Mouse (Mus musculus): ENCODE measurements at regions not wholly inside any gene's neighbourhood (a gene's known extent, or its start where the extent isn't known, plus 50 kb on each side); places are given as distances from the start of the nearest gene placed in this dataset.
"Not testable (repeated sequence)": the region's sequence is repeated elsewhere in the genome, so short reads cannot be mapped to it uniquely, and the experiment has no call there.

- no peak for DNase-seq
Observed at GRCm38 (mm10) chr3:81750164-81750563, 182.2 kb upstream of the Ctso start.

DNA sequence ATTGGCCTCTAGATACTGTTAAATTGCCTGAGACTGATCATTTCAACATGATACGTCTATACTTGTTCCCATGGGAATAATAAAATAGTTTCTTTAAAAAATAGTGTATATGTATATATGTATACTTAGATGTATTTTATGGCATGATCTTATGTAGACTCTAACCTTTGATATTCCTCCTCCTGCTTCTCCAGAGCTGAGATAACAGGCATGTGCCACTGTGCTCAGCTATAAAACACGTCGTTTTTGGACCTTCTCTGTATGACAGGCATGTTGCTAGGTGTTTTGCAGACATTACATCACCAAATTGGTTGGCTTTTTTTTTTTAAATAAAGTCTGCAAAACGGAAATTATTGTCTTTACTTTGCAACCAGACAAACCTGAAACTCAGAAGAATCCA is 179.4 kb upstream of the Ctso start:
- DNase-seq: no peak

DNA sequence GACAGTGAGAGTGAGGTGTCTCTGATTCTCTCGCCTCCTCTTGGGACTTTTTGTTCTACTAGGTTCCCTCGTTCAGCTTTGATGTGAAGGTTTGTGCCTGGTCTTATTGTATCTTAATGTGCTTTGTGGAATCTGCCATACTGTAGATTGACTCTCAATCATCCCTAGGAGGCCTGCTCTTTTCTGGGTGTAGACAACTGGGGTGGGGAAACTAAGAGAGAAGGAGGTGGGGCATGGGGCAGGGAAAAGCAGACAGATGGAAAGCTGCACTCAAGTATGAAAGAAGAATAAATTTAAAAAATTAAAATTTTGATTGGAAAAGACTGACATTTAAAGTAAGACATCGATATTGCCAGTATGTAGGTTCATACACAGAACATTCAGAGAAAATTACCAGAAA is 172.0 kb upstream of the Ctso start:
- no peak for DNase-seq

GRCm38 (mm10) chr3:81760914-81761313 is 171.5 kb upstream of the Ctso start:
- DNase-seq: no peak

DNA sequence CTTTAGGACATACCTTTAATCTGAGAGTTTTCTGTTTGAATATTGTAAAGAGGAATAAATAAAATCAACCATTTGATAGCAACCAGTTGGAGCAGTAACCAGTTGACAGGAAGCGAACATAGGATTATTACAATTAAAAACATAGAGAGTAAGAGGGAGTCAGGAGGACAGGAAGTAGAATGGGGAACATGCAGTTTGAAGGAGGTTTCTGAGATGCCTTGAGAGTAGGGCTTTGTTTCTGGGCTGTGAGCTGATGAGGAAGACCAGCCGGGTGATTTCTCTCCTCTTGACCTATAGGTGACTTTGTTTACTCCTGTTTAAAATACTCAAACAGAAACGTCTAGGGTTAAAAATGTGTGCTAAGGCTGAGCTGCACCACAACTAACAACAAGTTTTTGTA is 160.6 kb upstream of the Ctso start:
- DNase-seq: no peak

DNA sequence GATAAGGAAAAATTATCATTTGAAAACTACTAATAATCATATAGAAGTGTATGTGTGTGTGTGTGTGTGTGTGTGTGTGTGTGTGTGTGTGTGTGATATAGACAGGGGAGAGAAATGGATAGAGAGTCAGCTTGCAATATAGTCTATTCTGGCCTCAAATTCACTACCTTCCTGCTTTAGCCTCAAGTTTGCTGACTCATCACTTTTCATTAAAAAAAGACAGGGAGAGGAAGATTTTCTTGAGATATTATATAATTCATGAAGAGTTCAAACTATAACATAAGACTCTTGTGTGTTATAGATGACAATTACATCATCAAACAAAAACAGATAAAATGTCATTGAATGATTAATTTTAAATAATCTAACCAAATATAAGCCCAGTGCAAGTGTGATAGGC is 159.4 kb upstream of the Ctso start:
- DNase-seq: no peak

DNA sequence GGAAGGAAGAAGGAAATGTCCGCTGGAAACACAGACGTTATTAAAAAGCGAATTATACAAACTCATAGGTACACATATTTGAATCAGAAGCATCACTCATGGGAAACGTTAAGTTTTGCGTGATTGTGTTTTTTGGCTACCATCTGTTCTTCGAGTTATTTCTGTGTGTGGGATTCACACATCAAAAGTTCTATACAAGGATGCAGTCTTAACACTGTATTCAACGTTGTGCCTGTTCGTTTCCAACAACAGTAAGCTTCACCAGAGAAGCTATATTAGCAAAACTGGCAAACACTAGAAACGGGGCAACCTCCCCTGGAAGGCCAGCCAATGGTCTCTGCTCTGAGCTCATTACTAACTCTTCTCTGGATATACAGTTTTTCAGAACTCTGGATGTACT is 150.3 kb upstream of the Ctso start:
- no peak for DNase-seq

- peak; percentile 24 for DNase-seq
Observed at GRCm38 (mm10) chr3:81782921-81783541, 149.4 kb upstream of the Ctso start.

- DNase-seq: peak; percentile 38
Observed at GRCm38 (mm10) chr3:81788915-81789314, 143.5 kb upstream of the Ctso start.

GRCm38 (mm10) chr3:81789664-81790063 is 142.7 kb upstream of the Ctso start:
- DNase-seq: no peak

- no peak for DNase-seq
Observed at GRCm38 (mm10) chr3:81802096-81802495, 130.3 kb upstream of the Ctso start.

GRCm38 (mm10) chr3:81805745-81806144 is 126.7 kb upstream of the Ctso start:
- no peak for DNase-seq

DNA sequence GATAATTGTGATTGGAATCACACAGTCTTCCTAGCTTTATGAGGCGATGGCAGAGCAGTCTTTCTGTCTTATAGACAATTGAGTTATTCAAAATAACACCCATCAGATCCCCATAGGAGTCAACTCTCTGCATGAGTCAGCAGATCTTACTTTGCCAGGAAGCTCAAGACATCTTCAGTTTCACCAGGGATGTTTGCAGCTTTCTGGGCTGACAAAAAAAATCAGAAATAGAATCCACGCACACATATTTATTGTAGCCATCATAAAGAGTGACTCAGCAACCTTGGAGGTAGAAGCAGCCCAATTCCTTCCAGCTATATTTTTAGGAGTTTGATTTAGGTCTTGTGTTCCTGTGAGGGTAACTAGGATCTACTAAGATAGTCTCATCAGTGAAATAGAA is 122.8 kb upstream of the Ctso start:
- DNase-seq: no peak

DNA sequence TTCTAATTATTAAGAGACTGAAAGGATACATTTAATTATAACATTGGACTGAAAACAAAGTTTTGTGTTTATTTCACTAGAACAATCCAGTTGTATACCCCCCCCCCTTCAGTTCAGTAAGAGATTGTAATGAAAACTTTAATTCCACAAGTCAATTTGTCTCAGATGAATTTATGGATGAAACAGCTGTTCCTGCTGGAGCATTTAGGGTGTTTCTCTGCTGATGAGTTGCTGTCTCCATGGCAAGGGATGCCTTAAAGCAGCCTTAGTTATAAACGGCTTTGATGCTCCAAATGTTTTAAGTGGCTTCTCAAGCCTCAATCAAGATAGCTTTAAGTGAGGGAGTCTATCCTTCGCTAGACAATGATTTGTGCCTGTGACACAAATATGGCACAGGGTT is 112.1 kb upstream of the Ctso start:
- DNase-seq: no peak

DNA sequence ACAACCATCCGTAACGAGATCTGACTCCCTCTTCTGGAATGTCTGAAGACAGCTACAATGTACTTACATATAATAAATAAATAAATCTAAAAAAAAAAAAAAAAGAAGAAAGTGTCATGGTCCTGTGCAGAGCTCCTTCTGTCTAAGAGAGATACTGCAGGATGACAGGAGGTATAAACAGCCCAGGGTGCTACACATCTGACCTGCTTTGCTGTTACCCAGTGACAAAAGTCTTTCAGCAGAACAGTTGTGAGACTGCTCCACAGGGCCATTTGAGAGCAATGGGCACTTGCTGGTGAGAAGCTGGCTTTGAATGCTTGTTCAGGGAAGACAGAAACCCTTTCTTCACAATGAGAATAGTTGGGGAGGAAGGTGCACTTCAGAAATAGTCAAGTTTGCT is 102.9 kb upstream of the Ctso start:
- no peak for DNase-seq

DNA sequence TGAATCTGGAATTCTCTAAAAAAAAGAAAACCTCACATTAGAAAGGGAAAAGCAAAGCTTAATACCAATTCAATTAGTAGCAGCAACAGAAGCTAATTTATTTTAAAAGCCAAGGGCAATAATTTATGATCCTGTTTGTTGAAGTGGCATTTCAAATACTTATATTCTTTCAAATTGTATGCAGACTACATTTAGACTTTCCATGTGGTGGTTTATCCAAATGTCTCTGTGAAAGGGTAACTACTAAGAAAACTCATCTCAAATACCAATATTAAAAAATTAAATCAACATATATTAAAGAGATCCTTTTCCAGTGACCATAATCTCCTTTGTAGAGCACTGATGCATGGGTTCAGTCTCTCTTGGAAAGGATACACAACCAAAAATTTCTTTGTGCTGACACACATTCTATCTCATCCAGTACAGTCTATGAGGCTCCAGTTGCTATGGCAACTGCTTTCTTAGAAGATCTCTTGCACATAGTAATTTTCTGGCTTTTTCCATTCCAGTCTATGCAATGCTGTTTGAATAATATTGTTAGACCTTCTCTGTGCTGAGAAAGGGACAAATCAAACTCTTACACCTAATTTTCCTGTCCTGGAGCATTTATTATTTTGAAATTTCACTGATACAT is 102.3 kb upstream of the Ctso start:
- no peak for DNase-seq

GRCm38 (mm10) chr3:81835380-81836157 is 96.8 kb upstream of the Ctso start:
- DNase-seq: peak; percentile 11

- DNase-seq: no peak
Observed at GRCm38 (mm10) chr3:81836478-81836877, 95.9 kb upstream of the Ctso start.

DNA sequence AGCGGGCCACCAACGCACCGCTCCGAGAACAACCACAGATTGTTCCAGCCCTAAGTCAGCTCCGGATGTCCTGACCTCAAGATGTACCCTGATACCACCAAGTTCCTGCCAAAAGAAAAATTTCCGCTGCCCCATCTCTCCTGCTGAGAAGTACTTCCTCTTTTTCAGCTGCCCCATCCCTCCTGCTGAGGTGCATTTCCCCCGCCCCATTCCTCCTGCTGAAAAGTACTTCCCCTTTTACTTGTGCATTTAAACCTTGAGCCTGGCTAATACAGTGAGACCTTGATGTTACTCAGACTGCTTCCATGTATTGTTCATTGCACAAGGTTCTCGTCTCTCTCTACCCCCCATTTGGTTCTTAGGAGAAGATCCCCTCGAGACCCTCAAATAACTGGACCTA is 94.3 kb upstream of the Ctso start:
- not testable (repeated sequence) for DNase-seq

GRCm38 (mm10) chr3:81864487-81864886 is 67.9 kb upstream of the Ctso start:
- DNase-seq: no peak
